Mouse (Mus musculus) hindbrain, embryonic 16.5 days (tissue): ENCODE results near the gene Wwc2. TPM values are rescaled to one million over a fixed set of nuclear protein-coding genes. Genes with fewer than 3 reads are reported as not detected.

Source experiments
- ATAC-seq: fragments of 200-750 bp; cut with Nextera tagmentation; 2 replicates; pipeline ENCODE4 v1.8.0; 2017; ENCODE audit warnings: moderate TSS enrichment, moderate library complexity
- H3K27ac ChIP-seq: fragments of 300-500 bp; sonication (generic); 2 replicates; pipeline ENCODE4 v1.5.1; 2014; ENCODE audit warnings: low read depth, mild to moderate bottlenecking, control low read depth, low read length, moderate library complexity
- H3K27me3 ChIP-seq: fragments of 300-500 bp; sonication (generic); replicated peaks from 2 replicates; pipeline ENCODE4 v1.6.1; 2014; ENCODE audit warnings: low read length; ENCODE audit not compliant: control insufficient read depth, insufficient read depth
- H3K36me3 ChIP-seq: fragments of 300-500 bp; sonication (generic); 2 replicates; pipeline ENCODE4 v1.6.1; 2014; ENCODE audit warnings: mild to moderate bottlenecking, low read length, moderate library complexity, mixed read lengths; ENCODE audit not compliant: control insufficient read depth, insufficient read depth
- H3K4me1 ChIP-seq: fragments of 300-500 bp; sonication (generic); 2 replicates; pipeline ENCODE4 v1.6.1; 2014; ENCODE audit warnings: low read depth, low read length; ENCODE audit not compliant: control insufficient read depth, insufficient read depth
- H3K4me2 ChIP-seq: fragments of 300-500 bp; sonication (generic); 2 replicates; pipeline ENCODE4 v1.6.1; 2014; ENCODE audit warnings: mild to moderate bottlenecking, low read length, control low read depth, moderate library complexity
- H3K4me3 ChIP-seq: fragments of 300-500 bp; sonication (generic); 2 replicates; pipeline ENCODE4 v1.5.1; 2014; ENCODE audit warnings: mild to moderate bottlenecking, low read length, control low read depth, moderate library complexity
- H3K9ac ChIP-seq: fragments of 300-500 bp; sonication (generic); 2 replicates; pipeline ENCODE4 v1.6.1; 2014; ENCODE audit warnings: low read depth, mild to moderate bottlenecking, control low read depth, low read length, moderate library complexity
- H3K9me3 ChIP-seq: fragments of 300-500 bp; sonication (generic); 2 replicates; pipeline ENCODE4 v1.6.1; 2014; ENCODE audit warnings: mild to moderate bottlenecking, low read length, moderate library complexity; ENCODE audit not compliant: control insufficient read depth
- WGBS: fragments of 180-500 bp; shearing (Covaris S2); extraction: QIAGEN DNeasy Blood & Tissue Kit; methylation state at CpG from one replicate; pipeline ENCODE4 v1.1.7; 2014; 5-methylcytosine and 5-hydroxymethylcytosine counted together
- polyA plus RNA-seq: library from polyadenylated mRNA; unstranded; fragments of >200 nt; fragmentation: Nextera tagmentation; extraction: Ambion mirVana; gene quantifications from 2 replicates; pipeline ENCODE4 v1.2.1, GENCODE M21; 2015

Gene Wwc2
- polyA plus RNA-seq, 1 experiment from 2014 or later = 5.4 TPM

- H3K4me3 ChIP-seq = no peak overlapping the region
- no peaks in the 10 kb centered on the region for H3K27me3 ChIP-seq
- ATAC-seq = no peak
- H3K9ac ChIP-seq = no peak overlapping the region
- 93% methylated on average over 9 of the region's 9 CpGs for WGBS
- H3K27ac ChIP-seq = no peak overlapping the region
- peaks cover 4% of the 10 kb centered on the region for H3K9me3 ChIP-seq
- H3K4me1 ChIP-seq = no peaks in the 10 kb centered on the region
- no peaks in the 10 kb centered on the region for H3K36me3 ChIP-seq
- no peak overlapping the region for H3K4me2 ChIP-seq
These were observed 84.6 kb downstream of the Wwc2 start for GRCm38 (mm10) chr8:47906142-47906541.

GRCm38 (mm10) chr8:47905256-47905655, 85.5 kb downstream of the Wwc2 start:
- H3K36me3 ChIP-seq = no peaks in the 10 kb centered on the region
- H3K4me1 ChIP-seq = no peaks in the 10 kb centered on the region
- no peak overlapping the region for H3K9ac ChIP-seq
- no peaks in the 10 kb centered on the region for H3K27me3 ChIP-seq
- peaks cover 4% of the 10 kb centered on the region for H3K9me3 ChIP-seq
- H3K27ac ChIP-seq = no peak overlapping the region
- no peak overlapping the region for H3K4me3 ChIP-seq
- no peak for ATAC-seq
- 86% methylated on average over 7 of the region's 7 CpGs for WGBS
- H3K4me2 ChIP-seq = no peak overlapping the region

DNA sequence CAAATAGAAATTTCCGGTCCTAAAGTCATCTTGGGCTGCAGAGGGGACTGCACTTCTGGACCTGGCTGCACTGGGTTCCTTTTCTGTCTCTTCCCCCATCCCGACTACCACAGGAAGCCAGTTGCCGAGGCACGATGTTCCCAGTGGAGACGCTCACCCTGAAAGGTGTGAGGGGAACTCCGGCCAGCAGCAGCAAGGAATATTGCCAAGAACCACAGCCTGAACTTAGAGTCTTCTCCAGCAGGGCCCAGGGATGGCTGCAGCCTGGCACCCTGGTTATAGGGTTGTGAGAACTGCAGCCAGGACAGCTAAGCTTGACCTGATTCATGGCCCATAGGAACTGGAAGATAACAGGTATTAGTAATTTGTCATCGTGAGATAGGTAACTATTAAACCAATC, 86.7 kb downstream of the Wwc2 start:
- no peaks in the 10 kb centered on the region for H3K9me3 ChIP-seq
- H3K4me1 ChIP-seq = no peaks in the 10 kb centered on the region
- WGBS = 71% methylated on average over 7 of the region's 7 CpGs
- H3K9ac ChIP-seq = no peak overlapping the region
- ATAC-seq = no peak
- no peak overlapping the region for H3K27ac ChIP-seq
- no peak overlapping the region for H3K4me2 ChIP-seq
- no peaks in the 10 kb centered on the region for H3K27me3 ChIP-seq
- H3K36me3 ChIP-seq = no peaks in the 10 kb centered on the region
- H3K4me3 ChIP-seq = no peak overlapping the region

DNA sequence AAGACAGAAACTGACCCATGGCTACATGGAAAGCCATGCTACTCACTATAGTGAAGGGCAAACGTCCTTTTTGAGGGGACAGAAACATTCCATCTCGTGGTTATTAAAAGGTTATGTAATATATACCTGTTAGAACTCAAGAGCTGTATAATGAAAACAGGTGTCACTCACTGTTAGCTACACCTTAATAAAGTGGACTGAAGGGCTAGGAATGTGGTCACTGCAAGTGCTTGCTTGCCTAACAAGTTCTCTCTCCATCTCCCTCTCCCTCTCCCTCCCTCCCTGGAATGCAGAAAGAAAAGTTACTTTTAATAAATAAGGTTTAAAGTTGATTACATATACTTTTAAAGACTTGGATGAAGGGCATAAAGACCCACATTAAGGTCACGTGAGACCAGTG, 88.0 kb downstream of the Wwc2 start:
- WGBS = 92% methylated on average over 3 of the region's 3 CpGs
- ATAC-seq = no peak
- Histone ChIP-seq H3K9ac (no peak overlapping the region), H3K4me3 (no peak overlapping the region), H3K27ac (no peak overlapping the region), H3K4me1 (no peaks in the 10 kb centered on the region), H3K27me3 (no peaks in the 10 kb centered on the region), H3K4me2 (no peak overlapping the region), H3K36me3 (no peaks in the 10 kb centered on the region), H3K9me3 (no peaks in the 10 kb centered on the region)

GRCm38 (mm10) chr8:47900361-47900760, 90.4 kb downstream of the Wwc2 start:
- WGBS = 96% methylated on average over 9 of the region's 9 CpGs
- Histone ChIP-seq H3K36me3 (no peaks in the 10 kb centered on the region), H3K27me3 (no peaks in the 10 kb centered on the region), H3K4me1 (no peaks in the 10 kb centered on the region), H3K27ac (no peak overlapping the region), H3K9ac (no peak overlapping the region), H3K4me2 (no peak overlapping the region), H3K9me3 (no peaks in the 10 kb centered on the region), H3K4me3 (no peak overlapping the region)
- ATAC-seq = no peak

GRCm38 (mm10) chr8:47899891-47900290, 90.8 kb downstream of the Wwc2 start:
- Histone ChIP-seq H3K27me3 (no peaks in the 10 kb centered on the region), H3K4me3 (no peak overlapping the region), H3K27ac (no peak overlapping the region), H3K9me3 (no peaks in the 10 kb centered on the region), H3K9ac (no peak overlapping the region), H3K4me2 (no peak overlapping the region), H3K36me3 (no peaks in the 10 kb centered on the region), H3K4me1 (no peaks in the 10 kb centered on the region)
- WGBS = 96% methylated on average over 3 of the region's 3 CpGs
- ATAC-seq = no peak

- ATAC-seq = no peak
- Histone ChIP-seq H3K27ac (no peak overlapping the region), H3K4me3 (no peak overlapping the region), H3K4me2 (no peak overlapping the region), H3K9ac (no peak overlapping the region), H3K9me3 (no peaks in the 10 kb centered on the region), H3K27me3 (no peaks in the 10 kb centered on the region), H3K4me1 (peaks cover 8% of the 10 kb centered on the region), H3K36me3 (no peaks in the 10 kb centered on the region)
- 97% methylated on average over 3 of the region's 3 CpGs for WGBS
These were observed 98.3 kb downstream of the Wwc2 start for GRCm38 (mm10) chr8:47892419-47892818.

GRCm38 (mm10) chr8:47891641-47892040, 99.1 kb downstream of the Wwc2 start:
- no peak overlapping the region for H3K9ac ChIP-seq
- no peaks in the 10 kb centered on the region for H3K36me3 ChIP-seq
- no peak overlapping the region for H3K27ac ChIP-seq
- H3K4me2 ChIP-seq = no peak overlapping the region
- H3K9me3 ChIP-seq = no peaks in the 10 kb centered on the region
- WGBS = 62% methylated on average over 13 of the region's 13 CpGs
- H3K4me1 ChIP-seq = peaks cover 8% of the 10 kb centered on the region
- no peak for ATAC-seq
- no peaks in the 10 kb centered on the region for H3K27me3 ChIP-seq
- H3K4me3 ChIP-seq = no peak overlapping the region

GRCm38 (mm10) chr8:47890814-47891210, 99.9 kb downstream of the Wwc2 start:
- ATAC-seq = 0 out of 2 replicates have a peak, but pooled peaks have one; percentile 35
- WGBS = 82% methylated on average over 13 of the region's 13 CpGs

More at GRCm38 (mm10) chr8:47890814-47891210, 99.9 kb downstream of the Wwc2 start:
- Histone ChIP-seq H3K36me3 (no peaks in the 10 kb centered on the region), H3K9me3 (no peaks in the 10 kb centered on the region), H3K4me1 (peaks cover 8% of the 10 kb centered on the region), H3K9ac (no peak overlapping the region), H3K27me3 (no peaks in the 10 kb centered on the region), H3K4me2 (no peak overlapping the region), H3K27ac (no peak overlapping the region), H3K4me3 (no peak overlapping the region)
